9 mouse cellular contexts compared by ENCODE assay signal in genomic region chr1:88277818-88278511, GRCm38 (mm10). TPM values are rescaled to one million over a fixed set of nuclear protein-coding genes. Genes with fewer than 3 reads are reported as not detected.
DNase-seq lines count a peak whose midpoint lies in the region; ATAC-seq lines count a peak whose summit lies in the region.
"Had no signal": no experiment of that assay in that cellular context is flagged by ENCODE, and none has a peak within 500 bp of the region (broad histone marks: within the 10 kb centered on the region; RNA-seq: fewer than 3 reads in every experiment).

No protein-coding gene starts in this region.

- H3K4me3 ChIP-seq in hindbrain, embryonic 14.5 days (replicated peaks; ENCODE audit: low read length), result peak overlapping the region; percentile 42
- H3K4me3 ChIP-seq in midbrain, embryonic 11.5 days (ENCODE audit: low read depth, low read length), result peak overlapping the region; percentile 55

- WGBS in hindbrain, embryonic 14.5 days, result 66% methylated on average over 18 of the region's 18 CpGs
- 68% methylated on average over 18 of the region's 18 CpGs for whole genome bisulfite sequencing in midbrain, embryonic 11.5 days

- DNase-seq in heart, adult 11 months, result peak; percentile 95
- no peak for DNase-seq in heart, postnatal 36 days
- DNase-seq in urinary bladder, postnatal 25 days (ENCODE audit: low spot score), result peak; percentile 29
- no peak for DNase-seq in urinary bladder, adult 2 months (ENCODE audit: low spot score)
- no peak for DNase-seq in hindbrain, embryonic 14.5 days (ENCODE audit: low spot score)
- peak; percentile 94 for DNase-seq in midbrain, embryonic 11.5 days (ENCODE audit: low spot score, missing footprints)
- no peak for DNase-seq in adrenal gland, adult 2 months
- DNase-seq in left cerebral cortex, postnatal 36 days (ENCODE audit: low spot score in 2 of 2), result no peak

- peak overlapping the region; percentile 52 for H3K4me2 ChIP-seq in hindbrain, embryonic 14.5 days (replicated peaks)
- peak overlapping the region; percentile 53 for H3K4me2 ChIP-seq in midbrain, embryonic 11.5 days

- H3K27me3 ChIP-seq in hindbrain, embryonic 14.5 days (ENCODE audit: control insufficient read depth, insufficient read depth, low read length), result no peaks in the 10 kb centered on the region
- no peaks in the 10 kb centered on the region for H3K27me3 ChIP-seq in midbrain, embryonic 11.5 days (ENCODE audit: control insufficient read depth, insufficient read depth, low read length)
- H3K27me3 ChIP-seq: Patski had no signal

- peak; percentile 3 for ATAC-seq in hindbrain, embryonic 14.5 days (ENCODE audit: low FRiP score)
- peak; percentile 9 for ATAC-seq in midbrain, embryonic 11.5 days (ENCODE audit: low FRiP score)

- peaks cover 17% of the 10 kb centered on the region for H3K9me3 ChIP-seq in hindbrain, embryonic 14.5 days (ENCODE audit: control insufficient read depth, low read length)
- H3K9me3 ChIP-seq in midbrain, embryonic 11.5 days (ENCODE audit: control insufficient read depth, low read length), result peaks cover 12% of the 10 kb centered on the region

- peak overlapping the region; percentile 30 for H3K27ac ChIP-seq in hindbrain, embryonic 14.5 days
- H3K27ac ChIP-seq in midbrain, embryonic 11.5 days (ENCODE audit: low read depth, low read length), result no peak overlapping the region

- peak overlapping the region; percentile 64 for H3K9ac ChIP-seq in hindbrain, embryonic 14.5 days
- H3K9ac ChIP-seq in midbrain, embryonic 11.5 days (ENCODE audit: low read length), result peak overlapping the region; percentile 77

- intact Hi-C loops in heart, postnatal 36 days (cut with DNase I), result no loop called here
- intact Hi-C loops in left cerebral cortex, postnatal 36 days (cut with DNase I), result no loop called here

- peaks cover 20% of the 10 kb centered on the region for H3K4me1 ChIP-seq in hindbrain, embryonic 14.5 days (replicated peaks; ENCODE audit: control insufficient read depth, insufficient read depth, low read length)
- H3K4me1 ChIP-seq in midbrain, embryonic 11.5 days (ENCODE audit: control insufficient read depth, insufficient read depth, low read length), result peaks cover 14% of the 10 kb centered on the region

- peaks cover 10% of the 10 kb centered on the region for H3K36me3 ChIP-seq in hindbrain, embryonic 14.5 days (replicated peaks; ENCODE audit: control insufficient read depth, insufficient read depth)
- peaks cover 22% of the 10 kb centered on the region for H3K36me3 ChIP-seq in midbrain, embryonic 11.5 days (ENCODE audit: control insufficient read depth, insufficient read depth, low read length)

RNA-seq across cellular contexts. Expression of gene Trpm8, which starts 0.5 kb away (rescaled TPM):
- total RNA-seq in heart, postnatal 36 days (2021), result not detected
- not detected in 2 replicates for polyA plus RNA-seq in urinary bladder, adult 2 months (2012; rRNA removed)
- 0.10 and 0.17 TPM in 2 replicates for polyA plus RNA-seq in hindbrain, embryonic 14.5 days (2014; fragmentation: Nextera tagmentation; extraction: Ambion mirVana)
- not detected in 2 replicates for polyA plus RNA-seq in midbrain, embryonic 11.5 days (2014; fragmentation: Nextera tagmentation; extraction: Ambion mirVana)
- total RNA-seq in adrenal gland, adult 2 months (2021), result not detected
- not detected in 2 replicates for polyA plus RNA-seq in adrenal gland, adult 2 months (2012; rRNA removed)
- under 1 TPM in 1 of 2 experiments, not detected in 1; 0.25 TPM for total RNA-seq in left cerebral cortex, postnatal 36 days (2021)

RNA-seq across cellular contexts. Expression of gene Hjurp, which starts 0.5 kb away (rescaled TPM):
- total RNA-seq in heart, postnatal 36 days (2021), result 10 to 100 TPM; 12.2 to 13.3 TPM
- polyA plus RNA-seq in urinary bladder, adult 2 months (2012; rRNA removed), result 62.9 and 67.6 TPM in 2 replicates
- polyA plus RNA-seq in hindbrain, embryonic 14.5 days (2014; fragmentation: Nextera tagmentation; extraction: Ambion mirVana), result 64.1 and 64.5 TPM in 2 replicates
- 135 TPM in 2 replicates for polyA plus RNA-seq in midbrain, embryonic 11.5 days (2014; fragmentation: Nextera tagmentation; extraction: Ambion mirVana)
- total RNA-seq in adrenal gland, adult 2 months (2021), result 10 to 100 TPM; 24.7 to 25.5 TPM
- 13.6 and 17.5 TPM in 2 replicates for polyA plus RNA-seq in adrenal gland, adult 2 months (2012; rRNA removed)
- total RNA-seq in left cerebral cortex, postnatal 36 days (2021), result 10 to 100 TPM; 33.0 to 38.9 TPM

RNA-seq across cellular contexts. Expression of gene Mroh2a, which starts 51.2 kb away (rescaled TPM):
- not detected for total RNA-seq in heart, postnatal 36 days (2021)
- 0.24 and 0.29 TPM in 2 replicates for polyA plus RNA-seq in urinary bladder, adult 2 months (2012; rRNA removed)
- polyA plus RNA-seq in hindbrain, embryonic 14.5 days (2014; fragmentation: Nextera tagmentation; extraction: Ambion mirVana), result 1.1 and 2.0 TPM in 2 replicates
- polyA plus RNA-seq in midbrain, embryonic 11.5 days (2014; fragmentation: Nextera tagmentation; extraction: Ambion mirVana), result 1.6 and 1.7 TPM in 2 replicates
- under 1 TPM in 1 of 2 experiments, not detected in 1; 0.10 TPM for total RNA-seq in adrenal gland, adult 2 months (2021)
- polyA plus RNA-seq in adrenal gland, adult 2 months (2012; rRNA removed), result 0.03 and 0.17 TPM in 2 replicates
- under 1 TPM in 1 of 2 experiments, not detected in 1; 0.07 TPM for total RNA-seq in left cerebral cortex, postnatal 36 days (2021)

Comparison
In these comparisons a context has a peak if more than half of its experiments do, and no peak if none do; other contexts are left out.
1. DNase-seq: peak in heart, adult 11 months (single experiment), urinary bladder, postnatal 25 days (single experiment) and midbrain, embryonic 11.5 days (single experiment); none in heart, postnatal 36 days (0 of 2), urinary bladder, adult 2 months (single experiment), hindbrain, embryonic 14.5 days (single experiment), adrenal gland, adult 2 months (single experiment) and left cerebral cortex, postnatal 36 days (0 of 2).